Mouse (Mus musculus) MEL (cell line): ENCODE measurements around the gene Mov10. TPM values are rescaled to one million over a fixed set of nuclear protein-coding genes. Genes with fewer than 3 reads are reported as not detected.

ENCODE experiments used
- DNase-seq: peaks from one replicate; pipeline ENCODE4 v3.0.0; 2011; ENCODE audit warnings: low read depth, low spot score
- H3K27ac ChIP-seq: 2 replicates; pipeline ENCODE4 v1.5.1; 2012; ENCODE audit warnings: low read depth, mild to moderate bottlenecking, control low read depth, low read length, moderate library complexity; ENCODE audit not compliant: control insufficient read depth
- H3K27me3 ChIP-seq, 2 experiments: fragments of 150-350 bp in 1 of 2; sonication (generic) in 1 of 2; 2 replicates each; pipeline ENCODE4 v1.6.1; 2012; ENCODE audit warnings: low read length in 2 of 2, mild to moderate bottlenecking in 2 of 2, improper control_type of control experiment in 1 of 2, moderate library complexity in 1 of 2; ENCODE audit not compliant: insufficient read depth in 2 of 2, control insufficient read depth in 1 of 2
- H3K36me3 ChIP-seq, 2 experiments: 2 replicates each; pipeline ENCODE4 v1.6.1; 2012 to 2014; ENCODE audit warnings: low read length in 2 of 2, improper control_type of control experiment in 1 of 2, inconsistent platforms in 1 of 2, mild to moderate bottlenecking in 1 of 2; ENCODE audit not compliant: insufficient read depth in 2 of 2, control insufficient read depth in 1 of 2
- H3K4me1 ChIP-seq, 2 experiments: fragments of 150-350 bp in 1 of 2; sonication (generic) in 1 of 2; 2 replicates each; pipeline ENCODE4 v1.6.1; 2012; ENCODE audit warnings: low read length in 2 of 2, improper control_type of control experiment in 1 of 2, mild to moderate bottlenecking in 1 of 2; ENCODE audit not compliant: insufficient read depth in 2 of 2, control insufficient read depth in 1 of 2
- H3K4me3 ChIP-seq, 2 experiments: fragments of 150-350 bp in 1 of 2; sonication (generic) in 1 of 2; 2 replicates each; pipeline ENCODE4 v1.5.1; 2012; ENCODE audit warnings: low read depth in 2 of 2, low read length in 2 of 2, mild to moderate bottlenecking in 2 of 2, moderate library complexity in 2 of 2, control low read depth in 1 of 2, improper control_type of control experiment in 1 of 2; ENCODE audit not compliant: control insufficient read depth in 1 of 2, insufficient read depth in 1 of 2
- H3K79me2 ChIP-seq: 2 replicates; pipeline ENCODE4 v1.6.1; 2012; ENCODE audit warnings: mild to moderate bottlenecking, low read length, moderate library complexity; ENCODE audit not compliant: control insufficient read depth, poor library complexity, insufficient read depth
- H3K9ac ChIP-seq: 2 replicates; pipeline ENCODE4 v1.6.1; 2012; ENCODE audit warnings: low read depth, mild to moderate bottlenecking, control low read depth, low read length, moderate library complexity; ENCODE audit not compliant: control insufficient read depth, poor library complexity, severe bottlenecking
- H3K9me3 ChIP-seq: fragments of 150-350 bp; sonication (generic); replicated peaks from 2 replicates; pipeline ENCODE4 v1.6.1; 2012; ENCODE audit warnings: mild to moderate bottlenecking, low read length, improper control_type of control experiment, moderate library complexity; ENCODE audit not compliant: insufficient read depth
- BHLHE40 ChIP-seq: IDR thresholded peaks from 2 replicates; pipeline ENCODE4 v1.6.1; 2012; ENCODE audit warnings: low read depth, mild to moderate bottlenecking, inconsistent platforms, low read length, improper control_type of control experiment, borderline replicate concordance
- CHD1 ChIP-seq: IDR thresholded peaks from 2 replicates; pipeline ENCODE4 v1.6.1; 2012; ENCODE audit warnings: low read depth, mild to moderate bottlenecking, inconsistent platforms, low read length, improper control_type of control experiment
- CHD2 ChIP-seq: IDR thresholded peaks from 2 replicates; pipeline ENCODE4 v1.6.1; 2011; ENCODE audit warnings: low read length, improper control_type of control experiment
- CTCF ChIP-seq, 3 experiments: IDR thresholded peaks in 2 of 3; conservative IDR thresholded peaks in 1 of 3; 2 replicates each; pipeline ENCODE4 v1.5.1; 2011 to 2012; ENCODE audit warnings: low read length in 3 of 3, low read depth in 2 of 3, mild to moderate bottlenecking in 2 of 3, improper control_type of control experiment in 1 of 3, inconsistent platforms in 1 of 3, mixed read lengths in 1 of 3, moderate library complexity in 1 of 3; ENCODE audit not compliant: control insufficient read depth in 1 of 3, insufficient read depth in 1 of 3, poor library complexity in 1 of 3, severe bottlenecking in 1 of 3
- E2F4 ChIP-seq: IDR thresholded peaks from 2 replicates; pipeline ENCODE4 v1.6.1; 2011; ENCODE audit warnings: low read depth, low read length, improper control_type of control experiment, borderline replicate concordance
- ELF1 ChIP-seq: IDR thresholded peaks from 2 replicates; pipeline ENCODE4 v1.6.1; 2014; ENCODE audit warnings: low read depth, mild to moderate bottlenecking, inconsistent platforms, low read length, improper control_type of control experiment, moderate library complexity
- ETS1 ChIP-seq: IDR thresholded peaks from 2 replicates; pipeline ENCODE4 v1.6.1; 2012; ENCODE audit warnings: low read depth, mild to moderate bottlenecking, inconsistent platforms, low read length, improper control_type of control experiment, moderate library complexity
- HCFC1 ChIP-seq: IDR thresholded peaks from 2 replicates; pipeline ENCODE4 v1.6.1; 2012; ENCODE audit warnings: low read depth, mild to moderate bottlenecking, inconsistent platforms, low read length, improper control_type of control experiment, moderate library complexity
- JUND ChIP-seq: IDR thresholded peaks from 2 replicates; pipeline ENCODE4 v1.6.1; 2011; ENCODE audit warnings: low read depth, mild to moderate bottlenecking, improper control_type of control experiment, low read length
- KAT2A ChIP-seq: conservative IDR thresholded peaks from 2 replicates; pipeline ENCODE4 v1.6.1; 2012; ENCODE audit warnings: low read depth, low read length, improper control_type of control experiment, inconsistent platforms
- MAFK ChIP-seq: IDR thresholded peaks from 2 replicates; pipeline ENCODE4 v1.6.1; 2011; ENCODE audit warnings: low read depth, mild to moderate bottlenecking, low read length, improper control_type of control experiment, borderline replicate concordance
- MAX ChIP-seq: IDR thresholded peaks from 2 replicates; pipeline ENCODE4 v1.6.1; 2011; ENCODE audit warnings: low read length, improper control_type of control experiment
- MAZ ChIP-seq: IDR thresholded peaks from 2 replicates; pipeline ENCODE4 v1.6.1; 2012; ENCODE audit warnings: low read depth, mild to moderate bottlenecking, inconsistent platforms, low read length, improper control_type of control experiment
- MEF2A ChIP-seq: IDR thresholded peaks from 2 replicates; pipeline ENCODE4 v1.6.1; 2014; ENCODE audit warnings: low read depth, mild to moderate bottlenecking, inconsistent platforms, low read length, improper control_type of control experiment; ENCODE audit not compliant: poor library complexity, insufficient replicate concordance, severe bottlenecking; ENCODE audit errors: extremely low read depth
- MXI1 ChIP-seq: IDR thresholded peaks from 2 replicates; pipeline ENCODE4 v1.6.1; 2011; ENCODE audit warnings: mild to moderate bottlenecking, low read depth, low read length, improper control_type of control experiment
- MYB ChIP-seq: IDR thresholded peaks from 2 replicates; pipeline ENCODE4 v1.6.1; 2011; ENCODE audit warnings: mild to moderate bottlenecking, low read depth, low read length, improper control_type of control experiment
- MYC ChIP-seq: IDR thresholded peaks from 2 replicates; pipeline ENCODE4 v1.6.1; 2011; ENCODE audit warnings: low read depth, mild to moderate bottlenecking, low read length, improper control_type of control experiment, moderate library complexity
- POLR2AphosphoS2 ChIP-seq: IDR thresholded peaks from 2 replicates; pipeline ENCODE4 v1.6.1; 2011; ENCODE audit warnings: low read length, improper control_type of control experiment
- POLR2AphosphoS5 ChIP-seq: IDR thresholded peaks from 2 replicates; pipeline ENCODE4 v1.6.1; 2012; ENCODE audit warnings: low read depth, borderline replicate concordance, mild to moderate bottlenecking, inconsistent platforms, low read length, moderate library complexity, mixed read lengths
- RAD21 ChIP-seq: IDR thresholded peaks from 2 replicates; pipeline ENCODE4 v1.6.1; 2011; ENCODE audit warnings: mild to moderate bottlenecking, low read depth, low read length, improper control_type of control experiment
- SIN3A ChIP-seq: IDR thresholded peaks from 2 replicates; pipeline ENCODE4 v1.6.1; 2012; ENCODE audit warnings: low read length, improper control_type of control experiment, inconsistent platforms
- SMC3 ChIP-seq: IDR thresholded peaks from 2 replicates; pipeline ENCODE4 v1.6.1; 2011; ENCODE audit warnings: low read depth, low read length, improper control_type of control experiment
- UBTF ChIP-seq: IDR thresholded peaks from 2 replicates; pipeline ENCODE4 v1.6.1; 2012; ENCODE audit warnings: low read depth, mild to moderate bottlenecking, inconsistent platforms, low read length, improper control_type of control experiment, moderate library complexity, borderline replicate concordance; ENCODE audit not compliant: insufficient read depth
- USF1 ChIP-seq: IDR thresholded peaks from 2 replicates; pipeline ENCODE4 v1.6.1; 2014; ENCODE audit warnings: low read depth, mild to moderate bottlenecking, inconsistent platforms, low read length, improper control_type of control experiment, moderate library complexity
- USF2 ChIP-seq, 2 experiments: IDR thresholded peaks; 2 replicates each; pipeline ENCODE4 v1.6.1; 2011 to 2012; ENCODE audit warnings: improper control_type of control experiment in 2 of 2, low read length in 2 of 2, borderline replicate concordance in 1 of 2, inconsistent platforms in 1 of 2, low read depth in 1 of 2, mild to moderate bottlenecking in 1 of 2; ENCODE audit not compliant: insufficient read depth in 1 of 2
- ZC3H11A ChIP-seq: IDR thresholded peaks from 2 replicates; pipeline ENCODE4 v1.6.1; 2012; ENCODE audit warnings: low read depth, mild to moderate bottlenecking, inconsistent platforms, low read length, improper control_type of control experiment
- ZKSCAN1 ChIP-seq: IDR thresholded peaks from 2 replicates; pipeline ENCODE4 v1.6.1; 2012; ENCODE audit warnings: low read depth, mild to moderate bottlenecking, inconsistent platforms, low read length, improper control_type of control experiment, moderate library complexity
- polyA plus RNA-seq, 2 experiments: library from polyadenylated mRNA; stranded (reverse) in 1 of 2; unstranded in 1 of 2; fragments of >175 nt in 1 of 2; fragments of >200 nt in 1 of 2; gene quantifications; 2 replicates each; pipeline versions ENCODE4 v1.2.1 to v1.2.4; 2012; ENCODE audit warnings: low replicate concordance in 2 of 2, low read depth in 1 of 2; ENCODE audit not compliant: insufficient read length in 2 of 2, insufficient read depth in 1 of 2, missing spikeins in 1 of 2
- total RNA-seq: library from RNA; depleted of rRNA; stranded (reverse); fragments of 300-350 nt; gene quantifications from 2 replicates; pipeline ENCODE4 v1.2.3, GENCODE M21; 2012

Gene Mov10
- total and polyA plus RNA-seq, 3 experiments = 7.1 to 32.5 TPM; not detected in 1

DNA sequence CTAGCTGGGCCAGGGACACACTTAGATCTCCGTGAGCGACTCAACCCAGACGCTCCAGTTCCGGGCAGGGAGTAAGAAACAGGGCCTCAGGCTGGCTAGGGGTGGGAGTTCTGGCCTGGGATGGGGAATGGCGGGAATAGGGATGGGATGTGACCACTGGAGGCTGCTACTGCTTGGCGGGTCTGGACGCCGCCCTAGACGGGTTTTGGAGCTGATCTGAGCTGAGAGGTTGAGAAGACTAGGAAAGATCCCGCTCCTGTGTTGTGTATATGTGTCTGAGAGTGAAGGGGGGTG lies 29.1 kb downstream of the Mov10 start:
- TF ChIP-seq USF1 = no peak
- TF ChIP-seq MXI1 = no peak
- TF ChIP-seq ELF1 = no peak
- TF ChIP-seq POLR2AphosphoS2 = no peak
- TF ChIP-seq MAFK = no peak
- no peak for TF ChIP-seq ETS1
- TF ChIP-seq ZC3H11A = no peak
- TF ChIP-seq CHD1 = no peak
- no peak for TF ChIP-seq BHLHE40
- TF ChIP-seq JUND = no peak
- no peak for TF ChIP-seq SMC3
- TF ChIP-seq HCFC1 = no peak
- no peak for TF ChIP-seq CHD2
- no peak for TF ChIP-seq KAT2A
- no peak for TF ChIP-seq POLR2AphosphoS5
- no peak for TF ChIP-seq USF2 (IDR thresholded peaks at IDR 0.05; ENCODE audit: borderline replicate concordance in 1 of 2, insufficient read depth in 1 of 2, low read depth in 1 of 2, low read length in 2 of 2)
- TF ChIP-seq MAX = no peak
- TF ChIP-seq MEF2A = no peak
- TF ChIP-seq MYC = no peak
- TF ChIP-seq CTCF (IDR thresholded peaks at IDR 0.05 in 2 of 3, conservative IDR thresholded peaks at IDR 0.05 in 1 of 3; ENCODE audit: control insufficient read depth in 1 of 3, insufficient read depth in 1 of 3, low read depth in 2 of 3, low read length in 3 of 3, poor library complexity in 1 of 3, severe bottlenecking in 1 of 3) = no peak
- TF ChIP-seq, all 39 proteins: peak for 0
- no peak for DNase-seq
- Histone ChIP-seq H3K36me3 (peaks cover 0 to 19% of the 10 kb centered on the region in 2 experiments; a peak in 2 of 4 replicates), H3K79me2 (no peaks in the 10 kb centered on the region), H3K27me3 (no peaks in the 10 kb centered on the region), H3K4me1 (peaks cover 12 to 13% of the 10 kb centered on the region in 2 experiments), H3K4me3 (no peak overlapping the region), H3K27ac (no peak overlapping the region), H3K9me3 (no peaks in the 10 kb centered on the region), H3K9ac (no peak overlapping the region)

DNA sequence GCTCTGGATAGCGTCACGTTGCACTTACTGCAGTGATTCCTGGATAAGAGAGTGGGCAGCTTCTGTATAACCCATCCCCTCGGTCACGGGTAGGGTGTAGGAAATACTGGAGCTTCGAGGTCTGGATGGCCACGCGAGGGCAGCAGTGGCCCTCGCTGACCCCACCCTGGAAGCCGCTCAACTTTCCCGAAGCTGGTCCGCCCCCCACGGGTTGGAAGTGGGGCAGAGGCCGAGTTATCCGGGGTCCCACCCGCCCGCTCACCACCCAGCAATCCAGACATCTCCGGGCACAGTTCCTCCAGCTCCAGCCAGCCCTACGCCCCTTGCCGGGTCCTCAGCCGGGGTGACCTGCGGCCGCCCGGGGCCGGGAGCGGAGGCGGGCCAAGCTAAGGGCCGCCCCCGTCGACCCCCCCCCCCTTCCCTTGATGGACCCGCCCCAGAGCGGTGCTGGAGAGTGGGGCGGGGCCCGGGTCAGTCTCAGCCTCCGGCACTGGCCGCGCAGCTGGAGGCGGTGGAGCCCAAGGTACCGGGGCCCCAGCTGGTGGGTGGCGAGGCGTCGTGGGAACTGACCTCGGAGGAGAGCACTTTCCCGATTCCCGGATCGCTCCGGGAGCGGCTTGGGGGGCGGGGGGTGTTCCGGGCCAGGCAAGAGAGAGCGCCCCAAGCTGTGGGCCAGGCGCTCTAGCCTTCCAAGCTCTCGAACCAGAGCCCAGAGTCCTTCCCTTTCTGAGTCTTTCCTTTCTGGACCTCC lies 29.6 kb downstream of the Mov10 start:
- Histone ChIP-seq H3K4me1 (peaks cover 12 to 17% of the 10 kb centered on the region in 2 experiments), H3K27ac (no peak overlapping the region), H3K4me3 (no peak overlapping the region)
- TF ChIP-seq MYC (no peak), USF2 (IDR thresholded peaks at IDR 0.05; ENCODE audit: borderline replicate concordance in 1 of 2, insufficient read depth in 1 of 2, low read depth in 1 of 2, low read length in 2 of 2) (no peak), MEF2A (no peak), POLR2AphosphoS5 (no peak), BHLHE40 (no peak), CHD2 (no peak), ZC3H11A (no peak), MAZ (no peak), JUND (no peak), RAD21 (no peak), UBTF (no peak), MAFK (no peak), SIN3A (no peak), ZKSCAN1 (no peak), CTCF (IDR thresholded peaks at IDR 0.05 in 2 of 3, conservative IDR thresholded peaks at IDR 0.05 in 1 of 3; ENCODE audit: control insufficient read depth in 1 of 3, insufficient read depth in 1 of 3, low read depth in 2 of 3, low read length in 3 of 3, poor library complexity in 1 of 3, severe bottlenecking in 1 of 3) (no peak), MYB (no peak), MAX (no peak), KAT2A (no peak), USF1 (no peak), E2F4 (no peak)
- TF ChIP-seq, all 39 proteins: peak for 0
- Histone ChIP-seq H3K36me3 (peaks cover 0 to 17% of the 10 kb centered on the region in 2 experiments; a peak in 2 of 4 replicates), H3K27me3 (no peaks in the 10 kb centered on the region), H3K9me3 (no peaks in the 10 kb centered on the region), H3K9ac (no peak overlapping the region), H3K79me2 (no peaks in the 10 kb centered on the region)
- DNase-seq = no peak
